In genomic region chr5:110839038-110839677, GRCm38 (mm10) we compare ENCODE assay signal across 8 mouse cellular contexts. TPM values are rescaled to one million over a fixed set of nuclear protein-coding genes. Genes with fewer than 3 reads are reported as not detected.
DNase-seq lines count a peak whose midpoint lies in the region; ATAC-seq and TF ChIP-seq lines count a peak whose summit lies in the region.

No protein-coding gene starts in this region.

- intact Hi-C loops in left cerebral cortex, postnatal 25 days (cut with DNase I) = loop anchor here (5.0 to 10.0 kb wide), 2 partner anchors 373 to 496 kb away; partner anchors contain the start of gene Pitpnb

- TF ChIP-seq POLR2A in brain, embryonic 14.5 days (IDR thresholded peaks at IDR 0.05; ENCODE audit: borderline replicate concordance, extremely low read depth, insufficient read depth, insufficient read length, poor library complexity, severe bottlenecking) = no peak

- no peaks in the 10 kb centered on the region for H3K27me3 ChIP-seq in kidney, embryonic 15.5 days
- H3K27me3 ChIP-seq in hindbrain, embryonic 14.5 days (ENCODE audit: control insufficient read depth, insufficient read depth, low read length) = no peaks in the 10 kb centered on the region
- no peaks in the 10 kb centered on the region for H3K27me3 ChIP-seq in midbrain, embryonic 12.5 days

- H3K4me2 ChIP-seq in kidney, embryonic 15.5 days = peak overlapping the region; percentile 75
- peak overlapping the region; percentile 76 for H3K4me2 ChIP-seq in hindbrain, embryonic 14.5 days (replicated peaks)
- peak overlapping the region; percentile 77 for H3K4me2 ChIP-seq in midbrain, embryonic 12.5 days (replicated peaks)

- H3K4me1 ChIP-seq in kidney, embryonic 15.5 days = peaks cover 19% of the 10 kb centered on the region
- peaks cover 6% of the 10 kb centered on the region; the same call in 1 of the 2 replicates for H3K4me1 ChIP-seq in hindbrain, embryonic 14.5 days (replicated peaks; ENCODE audit: control insufficient read depth, insufficient read depth, low read length)
- peaks cover 11% of the 10 kb centered on the region for H3K4me1 ChIP-seq in midbrain, embryonic 12.5 days

- WGBS in kidney, embryonic 15.5 days = 6% methylated on average over 28 of the region's 28 CpGs
- 10% methylated on average over 28 of the region's 28 CpGs for WGBS in hindbrain, embryonic 14.5 days
- WGBS in midbrain, embryonic 12.5 days = 8% methylated on average over 28 of the region's 28 CpGs

- no peaks in the 10 kb centered on the region for H3K9me3 ChIP-seq in kidney, embryonic 15.5 days (replicated peaks)
- H3K9me3 ChIP-seq in hindbrain, embryonic 14.5 days (ENCODE audit: control insufficient read depth, low read length) = no peaks in the 10 kb centered on the region
- no peaks in the 10 kb centered on the region for H3K9me3 ChIP-seq in midbrain, embryonic 12.5 days

- no peak for DNase-seq in kidney, postnatal 14 days
- DNase-seq in brain, embryonic 14.5 days (ENCODE audit: low read depth) = peak; percentile 2
- DNase-seq in hindbrain, embryonic 14.5 days (ENCODE audit: low spot score) = no peak
- no peak for DNase-seq in left cerebral cortex, postnatal 25 days (ENCODE audit: low spot score in 2 of 2)
- DNase-seq in thymus, postnatal 4 days = no peak
- DNase-seq in layer of hippocampus, postnatal 36 days = no peak

- TF ChIP-seq CTCF in brain, embryonic 14.5 days (IDR thresholded peaks at IDR 0.05; ENCODE audit: borderline replicate concordance, extremely low read depth, insufficient read depth, insufficient read length) = no peak

- H3K36me3 ChIP-seq in kidney, embryonic 15.5 days = peaks cover 30% of the 10 kb centered on the region
- H3K36me3 ChIP-seq in hindbrain, embryonic 14.5 days (replicated peaks; ENCODE audit: control insufficient read depth, insufficient read depth) = no peaks in the 10 kb centered on the region
- H3K36me3 ChIP-seq in midbrain, embryonic 12.5 days = peaks cover 10% of the 10 kb centered on the region; the same call in 1 of the 2 replicates

- ATAC-seq in kidney, embryonic 15.5 days (replicated peaks; ENCODE audit: low FRiP score) = peak; percentile 77
- no peak; the same call in 1 of the 2 replicates for ATAC-seq in hindbrain, embryonic 14.5 days (ENCODE audit: low FRiP score)
- no peak; the same call in 1 of the 2 replicates for ATAC-seq in midbrain, embryonic 12.5 days (ENCODE audit: low FRiP score, low read depth)

- H3K4me3 ChIP-seq in kidney, embryonic 15.5 days (replicated peaks) = peak overlapping the region; percentile 85
- H3K4me3 ChIP-seq in hindbrain, embryonic 14.5 days (replicated peaks; ENCODE audit: low read length) = peak overlapping the region; percentile 68
- peak overlapping the region; percentile 62 for H3K4me3 ChIP-seq in midbrain, embryonic 12.5 days

- H3K9ac ChIP-seq in kidney, embryonic 15.5 days = peak overlapping the region; percentile 76
- H3K9ac ChIP-seq in hindbrain, embryonic 14.5 days = peak overlapping the region; percentile 69
- H3K9ac ChIP-seq in midbrain, embryonic 12.5 days (replicated peaks) = peak overlapping the region; percentile 55

- H3K27ac ChIP-seq in kidney, embryonic 15.5 days = peak overlapping the region; percentile 95
- peak overlapping the region; percentile 65 for H3K27ac ChIP-seq in hindbrain, embryonic 14.5 days
- peak overlapping the region; percentile 57 for H3K27ac ChIP-seq in midbrain, embryonic 12.5 days (replicated peaks)

RNA-seq across cellular contexts. Expression of gene Hscb, which starts 0.4 kb away (rescaled TPM):
- 31.5 and 35.8 TPM in 2 replicates for polyA plus RNA-seq in kidney, embryonic 15.5 days (2015; fragmentation: Nextera tagmentation; extraction: Ambion mirVana)
- polyA plus RNA-seq in brain, embryonic 14.5 days (2012; rRNA removed) = 7.9 and 9.0 TPM in 2 replicates
- 7.8 and 10.3 TPM in 2 replicates for polyA plus RNA-seq in hindbrain, embryonic 14.5 days (2014; fragmentation: Nextera tagmentation; extraction: Ambion mirVana)
- 20.5 and 21.6 TPM in 2 replicates for polyA plus RNA-seq in midbrain, embryonic 12.5 days (2016; fragmentation: Nextera tagmentation; extraction: Ambion mirVana)
- 10 to 100 TPM in 1 of 2 experiments, 1 to 10 TPM in 1; 8.8 to 12.0 TPM for total RNA-seq in left cerebral cortex, postnatal 25 days (2021)
- 10 to 100 TPM; 11.7 to 16.2 TPM for total RNA-seq in layer of hippocampus, postnatal 36 days (2021)

RNA-seq across cellular contexts. Expression of gene Chek2, which starts 0.6 kb away (rescaled TPM):
- polyA plus RNA-seq in kidney, embryonic 15.5 days (2015; fragmentation: Nextera tagmentation; extraction: Ambion mirVana) = 36.3 and 36.8 TPM in 2 replicates
- 6.3 and 12.2 TPM in 2 replicates for polyA plus RNA-seq in brain, embryonic 14.5 days (2012; rRNA removed)
- 5.4 and 5.9 TPM in 2 replicates for polyA plus RNA-seq in hindbrain, embryonic 14.5 days (2014; fragmentation: Nextera tagmentation; extraction: Ambion mirVana)
- 24.2 and 28.7 TPM in 2 replicates for polyA plus RNA-seq in midbrain, embryonic 12.5 days (2016; fragmentation: Nextera tagmentation; extraction: Ambion mirVana)
- 1 to 10 TPM; 1.2 to 1.4 TPM for total RNA-seq in left cerebral cortex, postnatal 25 days (2021)
- total RNA-seq in layer of hippocampus, postnatal 36 days (2021) = 1 to 10 TPM; 1.8 to 2.5 TPM

RNA-seq across cellular contexts. Expression of gene Ulk1, which starts 29.3 kb away (rescaled TPM):
- polyA plus RNA-seq in kidney, embryonic 15.5 days (2015; fragmentation: Nextera tagmentation; extraction: Ambion mirVana) = 16.2 and 19.3 TPM in 2 replicates
- polyA plus RNA-seq in brain, embryonic 14.5 days (2012; rRNA removed) = 93.5 and 118 TPM in 2 replicates
- 48.9 and 49.6 TPM in 2 replicates for polyA plus RNA-seq in hindbrain, embryonic 14.5 days (2014; fragmentation: Nextera tagmentation; extraction: Ambion mirVana)
- polyA plus RNA-seq in midbrain, embryonic 12.5 days (2016; fragmentation: Nextera tagmentation; extraction: Ambion mirVana) = 36.5 and 37.5 TPM in 2 replicates
- 10 to 100 TPM; 66.8 to 72.7 TPM for total RNA-seq in left cerebral cortex, postnatal 25 days (2021)
- total RNA-seq in layer of hippocampus, postnatal 36 days (2021) = 10 to 100 TPM; 63.5 to 81.7 TPM

RNA-seq across cellular contexts. Expression of gene Ttc28, which starts 40.4 kb away (rescaled TPM):
- 13.9 and 14.4 TPM in 2 replicates for polyA plus RNA-seq in kidney, embryonic 15.5 days (2015; fragmentation: Nextera tagmentation; extraction: Ambion mirVana)
- polyA plus RNA-seq in brain, embryonic 14.5 days (2012; rRNA removed) = 23.2 and 39.8 TPM in 2 replicates
- 27.3 and 30.0 TPM in 2 replicates for polyA plus RNA-seq in hindbrain, embryonic 14.5 days (2014; fragmentation: Nextera tagmentation; extraction: Ambion mirVana)
- 24.7 and 24.8 TPM in 2 replicates for polyA plus RNA-seq in midbrain, embryonic 12.5 days (2016; fragmentation: Nextera tagmentation; extraction: Ambion mirVana)
- 10 to 100 TPM; 11.6 to 13.2 TPM for total RNA-seq in left cerebral cortex, postnatal 25 days (2021)
- 10 to 100 TPM; 12.7 to 13.0 TPM for total RNA-seq in layer of hippocampus, postnatal 36 days (2021)

RNA-seq across cellular contexts. Expression of gene Pus1, which starts 58.7 kb away (rescaled TPM):
- 41.6 and 42.8 TPM in 2 replicates for polyA plus RNA-seq in kidney, embryonic 15.5 days (2015; fragmentation: Nextera tagmentation; extraction: Ambion mirVana)
- polyA plus RNA-seq in brain, embryonic 14.5 days (2012; rRNA removed) = 20.6 TPM in 2 replicates
- 9.8 and 11.5 TPM in 2 replicates for polyA plus RNA-seq in hindbrain, embryonic 14.5 days (2014; fragmentation: Nextera tagmentation; extraction: Ambion mirVana)
- 26.8 and 27.9 TPM in 2 replicates for polyA plus RNA-seq in midbrain, embryonic 12.5 days (2016; fragmentation: Nextera tagmentation; extraction: Ambion mirVana)
- 10 to 100 TPM; 18.2 to 21.4 TPM for total RNA-seq in left cerebral cortex, postnatal 25 days (2021)
- total RNA-seq in layer of hippocampus, postnatal 36 days (2021) = 10 to 100 TPM; 17.7 to 20.2 TPM
